Comparison of ENCODE assay signal across 20 mouse cellular contexts in the genomic region with DNA sequence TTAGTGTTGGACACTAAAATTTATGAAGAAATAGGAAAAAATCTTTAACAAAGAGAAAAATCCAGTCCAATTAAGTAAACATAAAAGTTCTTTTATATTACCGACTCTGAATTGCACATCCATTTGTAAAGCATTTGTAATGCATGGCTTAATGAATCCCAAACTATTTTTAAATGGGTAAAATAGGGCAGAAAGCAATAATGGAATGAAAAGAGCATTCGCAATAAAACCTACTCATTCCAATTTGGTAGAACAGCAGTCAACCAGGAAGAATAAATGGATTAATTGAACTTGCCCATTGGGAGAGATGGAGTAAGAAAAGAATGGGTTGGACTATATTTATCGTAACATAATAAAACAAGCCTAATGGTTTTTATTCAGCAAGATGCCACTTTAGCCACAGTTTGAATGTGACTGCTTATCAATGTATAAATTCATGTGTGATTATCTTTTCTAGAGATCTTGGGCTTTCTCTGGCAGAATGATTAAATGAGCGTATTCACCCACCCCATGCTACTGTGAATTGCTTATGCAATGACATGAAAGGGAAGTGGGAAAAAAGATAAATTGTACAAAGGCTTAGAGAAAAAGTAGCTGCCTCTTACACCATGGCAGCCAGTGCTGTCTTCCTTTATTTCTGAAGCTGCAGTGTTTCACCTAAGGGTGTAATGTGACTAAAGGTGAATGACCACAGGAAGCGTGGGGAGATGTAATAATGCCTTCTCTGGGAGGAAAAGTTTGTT. TPM values are rescaled to one million over a fixed set of nuclear protein-coding genes. Genes with fewer than 3 reads are reported as not detected.
DNase-seq lines count a peak whose midpoint lies in the region; ATAC-seq lines count a peak whose summit lies in the region.
"Had no signal": no experiment of that assay in that cellular context is flagged by ENCODE, and none has a peak within 500 bp of the region (broad histone marks: within the 10 kb centered on the region; RNA-seq: fewer than 3 reads in every experiment).

No protein-coding gene starts in this region.

- no peak overlapping the region for H3K4me3 ChIP-seq in forebrain, embryonic 12.5 days (replicated peaks)
- H3K4me3 ChIP-seq in forebrain, embryonic 10.5 days = no peak overlapping the region
- no peak overlapping the region for H3K4me3 ChIP-seq in neural tube, embryonic 13.5 days
- H3K4me3 ChIP-seq in neural tube, embryonic 14.5 days (ENCODE audit: low read depth, low read length) = no peak overlapping the region
- H3K4me3 ChIP-seq: embryonic facial prominence, embryonic 10.5 days; gastrocnemius, adult 2 months; heart, embryonic 13.5 days; hindbrain, embryonic 15.5 days had no signal

- H3K9me3 ChIP-seq in forebrain, embryonic 12.5 days = no peaks in the 10 kb centered on the region
- no peaks in the 10 kb centered on the region for H3K9me3 ChIP-seq in forebrain, embryonic 10.5 days
- no peaks in the 10 kb centered on the region for H3K9me3 ChIP-seq in neural tube, embryonic 13.5 days
- H3K9me3 ChIP-seq in neural tube, embryonic 14.5 days (ENCODE audit: control insufficient read depth, low read length) = no peaks in the 10 kb centered on the region
- H3K9me3 ChIP-seq: embryonic facial prominence, embryonic 10.5 days; heart, embryonic 13.5 days; hindbrain, embryonic 15.5 days had no signal

- H3K4me1 ChIP-seq in forebrain, embryonic 12.5 days = peaks cover 5% of the 10 kb centered on the region; the same call in 1 of the 2 replicates
- peaks cover 25% of the 10 kb centered on the region for H3K4me1 ChIP-seq in forebrain, embryonic 10.5 days
- peaks cover 16% of the 10 kb centered on the region for H3K4me1 ChIP-seq in neural tube, embryonic 13.5 days (replicated peaks)
- H3K4me1 ChIP-seq in neural tube, embryonic 14.5 days (ENCODE audit: control insufficient read depth, insufficient read depth, low read length) = peaks cover 8% of the 10 kb centered on the region; the same call in 1 of the 2 replicates
- H3K4me1 ChIP-seq: hindbrain, embryonic 15.5 days had no signal

- peaks cover 10% of the 10 kb centered on the region; the same call in 1 of the 2 replicates for H3K27me3 ChIP-seq in forebrain, embryonic 12.5 days
- peaks cover 54% of the 10 kb centered on the region for H3K27me3 ChIP-seq in forebrain, embryonic 10.5 days (ENCODE audit: poor library complexity, severe bottlenecking)
- H3K27me3 ChIP-seq in neural tube, embryonic 13.5 days = no peaks in the 10 kb centered on the region
- H3K27me3 ChIP-seq in neural tube, embryonic 14.5 days (ENCODE audit: control insufficient read depth, insufficient read depth, low read length) = no peaks in the 10 kb centered on the region
- H3K27me3 ChIP-seq: heart, embryonic 13.5 days; hindbrain, embryonic 15.5 days had no signal

- ATAC-seq in forebrain, embryonic 12.5 days (ENCODE audit: low FRiP score) = peak; percentile 82
- ATAC-seq in neural tube, embryonic 13.5 days (ENCODE audit: low read depth) = 0 out of 2 replicates have a peak, but pooled peaks have one; percentile 32
- peak; percentile 49; the same call in 1 of the 2 replicates for ATAC-seq in neural tube, embryonic 14.5 days (ENCODE audit: low read depth)
- ATAC-seq in inflammation-experienced regulatory T-cells, adult 6 months = no peak
- ATAC-seq: activated CD4-positive, CD25-positive, alpha-beta regulatory T cell, adult 4 months; Patski had no signal

- no peaks in the 10 kb centered on the region for H3K36me3 ChIP-seq in forebrain, embryonic 12.5 days (replicated peaks)
- no peaks in the 10 kb centered on the region for H3K36me3 ChIP-seq in forebrain, embryonic 10.5 days (replicated peaks)
- no peaks in the 10 kb centered on the region for H3K36me3 ChIP-seq in neural tube, embryonic 13.5 days
- H3K36me3 ChIP-seq in neural tube, embryonic 14.5 days (ENCODE audit: control insufficient read depth, insufficient read depth, low read length) = no peaks in the 10 kb centered on the region
- H3K36me3 ChIP-seq: embryonic facial prominence, embryonic 10.5 days; heart, embryonic 13.5 days had no signal

- no peak for DNase-seq in forebrain, embryonic 10.5 days (ENCODE audit: extremely low spot score, low spot score)
- no peak for DNase-seq in neural tube, embryonic 10.5 days (ENCODE audit: extremely low spot score, low spot score)
- no peak for DNase-seq in MN1 (ENCODE audit: low spot score)
- DNase-seq: adrenal gland, postnatal 14 days; cerebellum, adult 2 months; cerebellum, postnatal 10 days; gastrocnemius, adult 2 months; gastrocnemius, postnatal 25 days; heart, adult 11 months; heart, postnatal 36 days had no signal

- 31% methylated on average over 5 of the region's 5 CpGs for WGBS in forebrain, embryonic 12.5 days
- 67% methylated on average over 5 of the region's 5 CpGs for WGBS in forebrain, embryonic 10.5 days
- WGBS in neural tube, embryonic 13.5 days = 57% methylated on average over 5 of the region's 5 CpGs
- 44% methylated on average over 5 of the region's 5 CpGs for WGBS in neural tube, embryonic 14.5 days

- no peak overlapping the region for H3K9ac ChIP-seq in forebrain, embryonic 12.5 days
- no peak overlapping the region for H3K9ac ChIP-seq in neural tube, embryonic 13.5 days
- H3K9ac ChIP-seq in neural tube, embryonic 14.5 days (replicated peaks; ENCODE audit: low read depth, low read length) = no peak overlapping the region
- H3K9ac ChIP-seq: heart, embryonic 13.5 days; hindbrain, embryonic 15.5 days had no signal

- H3K27ac ChIP-seq in forebrain, embryonic 12.5 days = peak overlapping the region; percentile 38; the same call in 1 of the 2 replicates
- H3K27ac ChIP-seq in forebrain, embryonic 10.5 days = no peak overlapping the region
- peak overlapping the region; percentile 67 for H3K27ac ChIP-seq in neural tube, embryonic 13.5 days (replicated peaks)
- peak overlapping the region; percentile 4; the same call in 1 of the 2 replicates for H3K27ac ChIP-seq in neural tube, embryonic 14.5 days (ENCODE audit: low read depth, low read length)
- H3K27ac ChIP-seq: embryonic facial prominence, embryonic 10.5 days; gastrocnemius, adult 2 months; heart, embryonic 13.5 days; hindbrain, embryonic 15.5 days had no signal

- no peak overlapping the region for H3K4me2 ChIP-seq in forebrain, embryonic 12.5 days
- no peak overlapping the region for H3K4me2 ChIP-seq in neural tube, embryonic 13.5 days
- no peak overlapping the region for H3K4me2 ChIP-seq in neural tube, embryonic 14.5 days (ENCODE audit: low read depth, low read length)
- H3K4me2 ChIP-seq: heart, embryonic 13.5 days; hindbrain, embryonic 15.5 days had no signal

RNA-seq across cellular contexts. Expression of a gene that starts 45.7 kb away (rescaled TPM):
- polyA plus RNA-seq in forebrain, embryonic 12.5 days (2016; fragmentation: Nextera tagmentation; extraction: Ambion mirVana) = 32.0 and 37.7 TPM in 2 replicates
- polyA plus RNA-seq in forebrain, embryonic 10.5 days (2016; fragmentation: Nextera tagmentation; extraction: Ambion mirVana) = 3.6 and 4.7 TPM in 2 replicates
- polyA plus RNA-seq in neural tube, embryonic 13.5 days (2015; fragmentation: Nextera tagmentation; extraction: Ambion mirVana) = 188 and 192 TPM in 2 replicates
- polyA plus RNA-seq in neural tube, embryonic 14.5 days (2014; fragmentation: Nextera tagmentation; extraction: Ambion mirVana) = 324 and 432 TPM in 2 replicates
- not detected for polyA plus RNA-seq in inflammation-experienced regulatory T-cells, adult 6 months (2017; shearing (Covaris generic))
- polyA plus RNA-seq: C2C12, Patski had no signal
